Mouse (Mus musculus): Measurements from ENCODE around the gene Vwc2. TPM values are rescaled to one million over a fixed set of nuclear protein-coding genes. Genes with fewer than 3 reads are reported as not detected.
A peak's percentile ranks its signal among the peaks of the same experiment; 100 is the strongest.

The Vwc2 gene
- 3.2 and 3.9 TPM in 2 replicates for polyA plus RNA-seq (2016; fragmentation: Nextera tagmentation; extraction: Ambion mirVana)

GRCm38 (mm10) chr11:11113576-11114233 is at the start of gene Vwc2:
TSS of gene Vwc2 (plus strand) at chr11:11114223.
- H3K9ac ChIP-seq = no peak within 1 kb of the TSS
- WGBS = 2% methylated on average over 28 of the region's 28 CpGs
- H3K4me2 ChIP-seq (replicated peaks) = peak within 1 kb of the TSS; percentile 98
- ATAC-seq (ENCODE audit: insufficient number of reproducible peaks, insufficient read depth, low FRiP score, low TSS enrichment) = peak; percentile 54; the same call in 1 of the 2 replicates
- no peaks in the 10 kb centered on the region for H3K36me3 ChIP-seq
- peaks cover 26% of the 10 kb centered on the region for H3K4me1 ChIP-seq
- peak within 1 kb of the TSS; percentile 53 for H3K4me3 ChIP-seq
- H3K27ac ChIP-seq = no peak within 1 kb of the TSS
- H3K9me3 ChIP-seq = no peaks in the 10 kb centered on the region
- peaks cover 51% of the 10 kb centered on the region for H3K27me3 ChIP-seq

- Histone ChIP-seq H3K27me3 (no peaks in the 10 kb centered on the region), H3K4me3 (no peak overlapping the region), H3K9ac (no peak overlapping the region), H3K9me3 (no peaks in the 10 kb centered on the region), H3K36me3 (no peaks in the 10 kb centered on the region), H3K27ac (no peak overlapping the region), H3K4me1 (no peaks in the 10 kb centered on the region), H3K4me2 (replicated peaks) (no peak overlapping the region)
- WGBS = 85% methylated on average over 1 of the region's 1 CpGs
- no peak for ATAC-seq (ENCODE audit: insufficient number of reproducible peaks, insufficient read depth, low FRiP score, low TSS enrichment)
Measured at GRCm38 (mm10) chr11:11088162-11088756, 25.8 kb upstream of the Vwc2 start.

- Histone ChIP-seq H3K9ac (no peak overlapping the region), H3K27ac (no peak overlapping the region), H3K36me3 (no peaks in the 10 kb centered on the region), H3K9me3 (no peaks in the 10 kb centered on the region), H3K4me3 (no peak overlapping the region), H3K4me2 (replicated peaks) (no peak overlapping the region), H3K27me3 (no peaks in the 10 kb centered on the region), H3K4me1 (no peaks in the 10 kb centered on the region)
- 92% methylated on average over 1 of the region's 1 CpGs for WGBS
- ATAC-seq (ENCODE audit: insufficient number of reproducible peaks, insufficient read depth, low FRiP score, low TSS enrichment) = no peak
Measured at GRCm38 (mm10) chr11:11097606-11098005, 16.4 kb upstream of the Vwc2 start.

GRCm38 (mm10) chr11:11098282-11098681 is 15.7 kb upstream of the Vwc2 start:
- 56% methylated on average over 4 of the region's 4 CpGs for WGBS

GRCm38 (mm10) chr11:11099011-11099410 is 15.0 kb upstream of the Vwc2 start:
- no peak overlapping the region for H3K27ac ChIP-seq
- 75% methylated on average over 5 of the region's 5 CpGs for WGBS

More at GRCm38 (mm10) chr11:11098282-11098681, 15.7 kb upstream of the Vwc2 start:
- Histone ChIP-seq H3K4me1 (peaks cover 3% of the 10 kb centered on the region; the same call in 1 of the 2 replicates), H3K36me3 (no peaks in the 10 kb centered on the region), H3K4me2 (replicated peaks) (no peak overlapping the region), H3K27me3 (no peaks in the 10 kb centered on the region), H3K27ac (no peak overlapping the region), H3K4me3 (no peak overlapping the region), H3K9me3 (no peaks in the 10 kb centered on the region), H3K9ac (no peak overlapping the region)
- no peak for ATAC-seq (ENCODE audit: insufficient number of reproducible peaks, insufficient read depth, low FRiP score, low TSS enrichment)

DNA sequence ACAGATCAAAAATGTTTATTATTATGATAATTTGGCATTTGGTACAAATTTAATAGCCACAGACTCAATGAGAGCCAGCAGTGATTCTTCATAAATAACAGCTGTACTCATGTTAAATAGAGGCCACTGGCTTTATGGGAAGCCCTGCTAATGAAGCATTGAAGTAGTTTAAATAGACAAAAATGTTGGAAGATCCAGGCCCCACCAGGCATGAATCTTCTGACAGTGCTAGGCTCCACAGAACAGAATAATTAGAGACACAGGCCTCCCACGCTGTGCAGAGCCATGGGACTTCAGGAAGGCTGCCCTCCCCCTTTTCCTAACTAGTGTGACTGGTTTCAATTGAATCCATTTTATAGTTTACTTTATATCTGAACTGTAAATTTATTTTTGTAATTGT is 11.8 kb upstream of the Vwc2 start:
- Histone ChIP-seq H3K4me2 (replicated peaks) (no peak overlapping the region), H3K9ac (no peak overlapping the region)
- ATAC-seq (ENCODE audit: insufficient number of reproducible peaks, insufficient read depth, low FRiP score, low TSS enrichment) = no peak

More at GRCm38 (mm10) chr11:11099011-11099410, 15.0 kb upstream of the Vwc2 start:
- Histone ChIP-seq H3K27me3 (no peaks in the 10 kb centered on the region), H3K4me3 (no peak overlapping the region), H3K4me1 (peaks cover 3% of the 10 kb centered on the region; the same call in 1 of the 2 replicates), H3K4me2 (replicated peaks) (no peak overlapping the region), H3K36me3 (no peaks in the 10 kb centered on the region), H3K9ac (no peak overlapping the region), H3K9me3 (no peaks in the 10 kb centered on the region)
- no peak for ATAC-seq (ENCODE audit: insufficient number of reproducible peaks, insufficient read depth, low FRiP score, low TSS enrichment)

GRCm38 (mm10) chr11:11102620-11103019 is 11.4 kb upstream of the Vwc2 start:
- H3K27ac ChIP-seq = 0 out of 2 replicates have a peak overlapping the region, but pooled peaks have one; percentile 17

More for the DNA sequence above, 11.8 kb upstream of the Vwc2 start:
- Histone ChIP-seq H3K27me3 (no peaks in the 10 kb centered on the region), H3K9me3 (no peaks in the 10 kb centered on the region), H3K4me1 (peaks cover 3% of the 10 kb centered on the region; the same call in 1 of the 2 replicates), H3K36me3 (no peaks in the 10 kb centered on the region), H3K27ac (0 out of 2 replicates have a peak overlapping the region, but pooled peaks have one; percentile 42), H3K4me3 (no peak overlapping the region)
- WGBS = 33% methylated on average over 1 of the region's 1 CpGs

GRCm38 (mm10) chr11:11108922-11109321 is 5.1 kb upstream of the Vwc2 start:
- Histone ChIP-seq H3K27me3 (peaks cover 13% of the 10 kb centered on the region), H3K9ac (no peak overlapping the region), H3K9me3 (no peaks in the 10 kb centered on the region), H3K4me3 (no peak overlapping the region), H3K27ac (no peak overlapping the region), H3K36me3 (no peaks in the 10 kb centered on the region), H3K4me1 (peaks cover 3% of the 10 kb centered on the region), H3K4me2 (replicated peaks) (no peak overlapping the region)
- 69% methylated on average over 3 of the region's 3 CpGs for WGBS
- no peak for ATAC-seq (ENCODE audit: insufficient number of reproducible peaks, insufficient read depth, low FRiP score, low TSS enrichment)

More at GRCm38 (mm10) chr11:11102620-11103019, 11.4 kb upstream of the Vwc2 start:
- Histone ChIP-seq H3K4me3 (no peak overlapping the region), H3K36me3 (no peaks in the 10 kb centered on the region), H3K9me3 (no peaks in the 10 kb centered on the region), H3K9ac (no peak overlapping the region), H3K27me3 (no peaks in the 10 kb centered on the region), H3K4me1 (peaks cover 3% of the 10 kb centered on the region; the same call in 1 of the 2 replicates), H3K4me2 (replicated peaks) (no peak overlapping the region)
- 24% methylated on average over 1 of the region's 1 CpGs for WGBS
- ATAC-seq (ENCODE audit: insufficient number of reproducible peaks, insufficient read depth, low FRiP score, low TSS enrichment) = no peak

GRCm38 (mm10) chr11:11114234-11115030 is 409 bp downstream of the Vwc2 start:
- Histone ChIP-seq H3K4me2 (replicated peaks) (peak overlapping the region; percentile 98), H3K9me3 (no peaks in the 10 kb centered on the region), H3K9ac (no peak overlapping the region), H3K27me3 (peaks cover 51% of the 10 kb centered on the region), H3K4me1 (peaks cover 26% of the 10 kb centered on the region), H3K4me3 (peak overlapping the region; percentile 53), H3K36me3 (no peaks in the 10 kb centered on the region), H3K27ac (no peak overlapping the region)
- peak; percentile 31; the same call in 1 of the 2 replicates for ATAC-seq (ENCODE audit: insufficient number of reproducible peaks, insufficient read depth, low FRiP score, low TSS enrichment)
- 1% methylated on average over 34 of the region's 34 CpGs for WGBS

DNA sequence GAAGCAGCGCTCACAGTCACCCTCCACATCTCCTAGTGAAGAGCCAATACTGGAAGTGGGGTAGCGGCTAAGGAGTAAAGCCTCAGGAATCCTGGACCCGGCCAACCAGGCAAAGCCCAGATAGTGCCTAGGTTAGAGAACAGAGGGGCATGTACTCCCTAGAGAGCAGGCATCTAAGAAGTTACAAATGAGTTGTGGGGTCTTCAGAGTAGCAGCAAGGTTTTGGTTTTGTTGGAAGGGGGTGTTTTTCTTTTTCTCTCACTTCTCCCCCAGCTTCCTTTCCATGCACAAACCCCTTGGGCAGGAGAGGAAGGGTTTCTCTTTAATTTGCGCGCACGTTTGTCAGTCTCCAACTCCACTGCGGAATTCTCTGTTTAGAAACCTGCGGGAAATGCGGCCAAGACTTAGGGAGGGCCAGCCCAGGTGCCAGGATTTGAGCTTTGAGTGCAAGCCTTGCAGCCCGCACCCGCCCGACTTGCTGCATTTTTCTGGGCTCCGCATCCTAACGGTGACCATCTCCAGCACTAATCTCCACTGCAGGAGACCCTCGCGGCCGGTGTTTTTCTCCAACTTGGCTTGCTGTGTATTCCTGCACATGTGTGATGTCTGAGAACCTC is 1.1 kb downstream of the Vwc2 start:
- H3K9ac ChIP-seq = peak overlapping the region; percentile 56
- H3K4me3 ChIP-seq = peak overlapping the region; percentile 53
- WGBS = 1% methylated on average over 17 of the region's 17 CpGs
- ATAC-seq (ENCODE audit: insufficient number of reproducible peaks, insufficient read depth, low FRiP score, low TSS enrichment) = no peak
- peak overlapping the region; percentile 98 for H3K4me2 ChIP-seq (replicated peaks)
- H3K27ac ChIP-seq = no peak overlapping the region
- H3K27me3 ChIP-seq = peaks cover 51% of the 10 kb centered on the region
- no peaks in the 10 kb centered on the region for H3K36me3 ChIP-seq
- H3K4me1 ChIP-seq = peaks cover 26% of the 10 kb centered on the region
- H3K9me3 ChIP-seq = no peaks in the 10 kb centered on the region

Data from embryonic facial prominence, embryonic 12.5 days (tissue).